Mouse (Mus musculus) kidney, adult 2 months (tissue): ENCODE data around the gene Cd53.

Source experiments
- CTCF ChIP-seq: fragments of 200-500 bp; conservative IDR thresholded peaks from 2 replicates; pipeline ENCODE4 v1.5.1; 2011; ENCODE audit warnings: low read depth, mild to moderate bottlenecking, control low read depth, low read length, moderate library complexity, mixed read lengths; ENCODE audit not compliant: insufficient read depth, insufficient read length
- POLR2A ChIP-seq: fragments of 200-500 bp; IDR thresholded peaks from one replicate; pipeline ENCODE4 v1.6.1; 2011; ENCODE audit warnings: low read depth, low read length, control low read depth

DNA sequence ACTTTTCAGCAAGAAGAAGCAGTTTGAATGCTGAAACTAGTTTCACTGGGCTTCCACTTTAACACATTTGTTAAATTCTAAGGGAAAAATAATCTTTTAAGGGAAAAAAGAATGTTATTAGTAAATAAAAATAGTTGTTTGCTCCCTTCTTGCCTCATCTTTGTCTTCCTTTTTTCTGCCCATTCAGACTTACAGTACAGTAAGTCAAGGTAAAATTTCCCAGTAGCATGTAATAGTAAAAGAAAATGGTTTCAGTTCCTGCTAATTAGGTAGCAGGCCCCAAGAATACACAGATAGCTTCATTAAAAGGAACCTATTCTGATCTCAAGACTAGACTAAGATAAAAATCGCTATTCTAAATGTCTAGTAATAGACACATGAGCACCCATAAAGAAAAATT lies 34.1 kb downstream of the Cd53 start:
- TF ChIP-seq POLR2A, result no peak
- no peak for TF ChIP-seq CTCF
